In the genomic region with DNA sequence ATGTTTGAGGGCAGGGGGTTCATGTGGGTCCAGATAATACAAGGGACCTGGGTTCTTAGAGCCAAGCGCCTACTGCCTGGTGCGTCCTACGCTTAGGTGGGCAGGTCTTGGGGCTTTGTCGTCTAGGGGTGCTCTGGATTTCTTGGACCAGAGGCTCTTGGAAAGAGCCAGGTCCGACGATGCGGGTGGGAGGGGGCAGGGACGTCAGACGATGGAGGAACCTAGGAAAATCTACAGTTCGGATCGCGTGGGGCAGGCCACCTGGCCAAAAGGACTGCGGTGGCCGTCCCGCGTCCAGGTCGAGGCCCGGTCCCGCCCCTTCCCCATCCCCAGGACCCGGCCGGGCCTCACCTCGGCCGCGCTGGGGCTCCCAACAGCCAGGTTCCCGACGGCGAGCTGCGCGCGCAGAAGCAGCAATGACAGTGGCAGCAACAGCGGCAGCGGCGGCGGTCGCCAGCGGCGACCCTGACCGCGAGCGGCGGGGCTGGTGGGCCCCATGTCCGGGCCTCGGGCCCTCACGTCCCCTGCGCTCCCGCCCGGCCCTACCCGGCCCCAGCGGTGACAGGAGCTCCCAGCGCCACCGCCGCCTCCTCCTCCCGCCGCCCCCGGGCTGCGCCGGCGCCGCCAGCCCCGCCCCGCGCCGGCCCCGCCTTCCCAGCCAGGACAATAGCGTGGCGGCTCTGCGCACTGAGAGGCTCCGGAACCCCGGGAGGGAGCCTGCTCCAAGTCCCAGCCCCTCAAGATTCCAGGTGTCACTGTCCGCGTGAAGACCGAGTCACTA, we compare ENCODE assay signal across 8 mouse cellular contexts. TPM values are rescaled to one million over a fixed set of nuclear protein-coding genes. Genes with fewer than 3 reads are reported as not detected.
DNase-seq lines count a peak whose midpoint lies in the region; ATAC-seq and TF ChIP-seq lines count a peak whose summit lies in the region.

Gene Aplp1 (minus strand): TSS at position 565 of the 781 bp plus-strand sequence.

- H3K27ac ChIP-seq in thymus, adult 2 months (ENCODE audit: control insufficient read depth, insufficient read depth, low read length) = no peak within 1 kb of the TSS
- peak within 1 kb of the TSS; percentile 10; the same call in 1 of the 2 replicates for H3K27ac ChIP-seq in heart, embryonic 11.5 days (ENCODE audit: low read depth, low read length)
- no peak within 1 kb of the TSS for H3K27ac ChIP-seq in kidney, embryonic 14.5 days (ENCODE audit: low read depth, low read length)
- H3K27ac ChIP-seq in limb, embryonic 15.5 days = no peak within 1 kb of the TSS
- H3K27ac ChIP-seq in midbrain, embryonic 15.5 days = peak within 1 kb of the TSS; percentile 97

- H3K4me3 ChIP-seq in thymus, adult 2 months (ENCODE audit: control insufficient read depth, insufficient read depth, low read length) = peak within 1 kb of the TSS; percentile 46
- H3K4me3 ChIP-seq in heart, embryonic 11.5 days (ENCODE audit: low read depth, low read length) = peak within 1 kb of the TSS; percentile 63
- H3K4me3 ChIP-seq in kidney, embryonic 14.5 days (ENCODE audit: low read length) = peak within 1 kb of the TSS; percentile 66
- peak within 1 kb of the TSS; percentile 64 for H3K4me3 ChIP-seq in limb, embryonic 15.5 days
- H3K4me3 ChIP-seq in midbrain, embryonic 15.5 days = peak within 1 kb of the TSS; percentile 80

- no peak for TF ChIP-seq CTCF in thymus, adult 2 months (IDR thresholded peaks at IDR 0.05; ENCODE audit: borderline replicate concordance, control insufficient read depth, extremely low read depth, insufficient read depth, low read length, poor library complexity)

- peaks cover 15% of the 10 kb centered on the region; the same call in 1 of the 2 replicates for H3K4me1 ChIP-seq in thymus, adult 2 months (replicated peaks; ENCODE audit: control insufficient read depth, insufficient read depth, low read length)
- H3K4me1 ChIP-seq in heart, embryonic 11.5 days (ENCODE audit: control insufficient read depth, insufficient read depth, low read length) = peaks cover 6% of the 10 kb centered on the region
- H3K4me1 ChIP-seq in kidney, embryonic 14.5 days (ENCODE audit: control insufficient read depth, insufficient read depth, low read length) = peaks cover 10% of the 10 kb centered on the region; the same call in 1 of the 2 replicates
- H3K4me1 ChIP-seq in limb, embryonic 15.5 days = peaks cover 18% of the 10 kb centered on the region
- peaks cover 36% of the 10 kb centered on the region for H3K4me1 ChIP-seq in midbrain, embryonic 15.5 days

- TF ChIP-seq POLR2A in thymus, adult 2 months (IDR thresholded peaks at IDR 0.05; ENCODE audit: control insufficient read depth, extremely low read depth, insufficient read depth, low read length, poor library complexity) = no peak

- H3K4me2 ChIP-seq in heart, embryonic 11.5 days = peak within 1 kb of the TSS; percentile 84
- H3K4me2 ChIP-seq in kidney, embryonic 14.5 days (replicated peaks; ENCODE audit: low read depth, low read length) = peak within 1 kb of the TSS; percentile 94
- H3K4me2 ChIP-seq in limb, embryonic 15.5 days = peak within 1 kb of the TSS; percentile 92
- peak within 1 kb of the TSS; percentile 72 for H3K4me2 ChIP-seq in midbrain, embryonic 15.5 days

- peaks cover 9% of the 10 kb centered on the region; the same call in 1 of the 2 replicates for H3K27me3 ChIP-seq in thymus, adult 2 months (ENCODE audit: control insufficient read depth, insufficient read depth, low read length)
- peaks cover 50% of the 10 kb centered on the region for H3K27me3 ChIP-seq in heart, embryonic 11.5 days (ENCODE audit: control insufficient read depth, insufficient read depth, low read length)
- H3K27me3 ChIP-seq in kidney, embryonic 14.5 days (ENCODE audit: control insufficient read depth, insufficient read depth, low read length) = peaks cover 10% of the 10 kb centered on the region; the same call in 1 of the 2 replicates
- H3K27me3 ChIP-seq in limb, embryonic 15.5 days = peaks cover 20% of the 10 kb centered on the region
- no peaks in the 10 kb centered on the region for H3K27me3 ChIP-seq in midbrain, embryonic 15.5 days (replicated peaks)

- WGBS in thymus, adult 2 months = 3% methylated on average over 70 of the region's 72 CpGs
- WGBS in heart, embryonic 11.5 days (ENCODE audit: insufficient replicate concordance) = under 1% methylated on average over 54 of the region's 72 CpGs
- WGBS in kidney, embryonic 14.5 days = under 1% methylated on average over 64 of the region's 72 CpGs
- WGBS in limb, embryonic 15.5 days = under 1% methylated on average over 63 of the region's 72 CpGs
- WGBS in midbrain, embryonic 15.5 days = under 1% methylated on average over 58 of the region's 72 CpGs

- peak; percentile 50 for DNase-seq in thymus, adult 2 months
- no peak for DNase-seq in thymus, adult 18-20 months
- DNase-seq in thymus, postnatal 25 days = peak; percentile 51

- peak within 1 kb of the TSS; percentile 70 for H3K9ac ChIP-seq in heart, embryonic 11.5 days (ENCODE audit: low read depth, low read length)
- H3K9ac ChIP-seq in kidney, embryonic 14.5 days (ENCODE audit: low read depth, low read length) = peak within 1 kb of the TSS; percentile 64
- H3K9ac ChIP-seq in limb, embryonic 15.5 days = peak within 1 kb of the TSS; percentile 63
- peak within 1 kb of the TSS; percentile 90 for H3K9ac ChIP-seq in midbrain, embryonic 15.5 days

- H3K9me3 ChIP-seq in heart, embryonic 11.5 days (replicated peaks; ENCODE audit: control insufficient read depth, low read length) = no peaks in the 10 kb centered on the region
- H3K9me3 ChIP-seq in kidney, embryonic 14.5 days (ENCODE audit: control insufficient read depth, low read length) = 0 out of 2 replicates have a peak, but pooled peaks cover 4% of the 10 kb centered on the region
- no peaks in the 10 kb centered on the region for H3K9me3 ChIP-seq in limb, embryonic 15.5 days
- H3K9me3 ChIP-seq in midbrain, embryonic 15.5 days = no peaks in the 10 kb centered on the region

- ATAC-seq in common myeloid progenitor, adult 5-6 weeks (replicated peaks; ENCODE audit: low read depth, poor library complexity, severe bottlenecking) = 0 out of 2 replicates have a peak, but pooled peaks have one; percentile 40
- ATAC-seq in heart, embryonic 11.5 days (replicated peaks; ENCODE audit: insufficient number of reproducible peaks, low FRiP score, low TSS enrichment) = 0 out of 2 replicates have a peak, but pooled peaks have one; percentile 43
- peak; percentile 83 for ATAC-seq in kidney, embryonic 14.5 days (ENCODE audit: low FRiP score, low TSS enrichment)
- ATAC-seq in limb, embryonic 15.5 days (ENCODE audit: insufficient number of reproducible peaks, low FRiP score, low TSS enrichment, low read depth) = peak; percentile 68; the same call in 1 of the 2 replicates
- peak; percentile 87 for ATAC-seq in midbrain, embryonic 15.5 days (replicated peaks)

- H3K36me3 ChIP-seq in thymus, adult 2 months (ENCODE audit: control insufficient read depth, insufficient read depth, low read length) = no peaks in the 10 kb centered on the region
- H3K36me3 ChIP-seq in heart, embryonic 11.5 days (ENCODE audit: control insufficient read depth, insufficient read depth, low read length) = no peaks in the 10 kb centered on the region
- H3K36me3 ChIP-seq in kidney, embryonic 14.5 days (ENCODE audit: control insufficient read depth, insufficient read depth, low read length) = no peaks in the 10 kb centered on the region
- H3K36me3 ChIP-seq in limb, embryonic 15.5 days = peaks cover 6% of the 10 kb centered on the region; the same call in 1 of the 2 replicates
- peaks cover 20% of the 10 kb centered on the region for H3K36me3 ChIP-seq in midbrain, embryonic 15.5 days (replicated peaks)

RNA-seq across cellular contexts. Expression of gene Aplp1, which starts in this region (rescaled TPM):
- 5.9 and 6.0 TPM in 2 replicates for polyA plus RNA-seq in thymus, adult 2 months (2012; rRNA removed)
- not detected in 2 replicates for total RNA-seq in common myeloid progenitor, adult 5-6 weeks (2017)
- polyA plus RNA-seq in heart, embryonic 11.5 days (2014; fragmentation: Nextera tagmentation; extraction: Ambion mirVana) = 34.9 and 37.8 TPM in 2 replicates
- 16.7 and 19.0 TPM in 2 replicates for polyA plus RNA-seq in kidney, embryonic 14.5 days (2014; fragmentation: Nextera tagmentation; extraction: Ambion mirVana)
- polyA plus RNA-seq in limb, embryonic 15.5 days (2015; fragmentation: Nextera tagmentation; extraction: Ambion mirVana) = 28.6 and 32.7 TPM in 2 replicates
- polyA plus RNA-seq in midbrain, embryonic 15.5 days (2015; fragmentation: Nextera tagmentation; extraction: Ambion mirVana) = 790 and 817 TPM in 2 replicates

Comparison
In these comparisons a context has a peak if more than half of its experiments do, and no peak if none do; other contexts are left out.
1. RNA of gene Aplp1 (polyA plus RNA-seq): 790 to 817 TPM in midbrain, embryonic 15.5 days; 34.9 to 37.8 TPM in heart, embryonic 11.5 days, 28.6 to 32.7 TPM in limb, embryonic 15.5 days, 16.7 to 19.0 TPM in kidney, embryonic 14.5 days and 5.9 to 6.0 TPM in thymus, adult 2 months; every median in the first group is over 10 times any median in the second.
2. DNase-seq: peak in thymus, adult 2 months (single experiment) and thymus, postnatal 25 days (single experiment); none in thymus, adult 18-20 months (0 of 2).
3. Peak in ATAC-seq in common myeloid progenitor, adult 5-6 weeks; RNA of the gene not detected or under 1 TPM.
4. H3K27ac ChIP-seq: peak in heart, embryonic 11.5 days (single experiment) and midbrain, embryonic 15.5 days (single experiment); none in thymus, adult 2 months (single experiment), kidney, embryonic 14.5 days (single experiment) and limb, embryonic 15.5 days (single experiment).
5. Peak in every context shown above with its lines, with median percentiles within 50 percentile points of each other: H3K4me3 ChIP-seq, ATAC-seq, H3K4me2 ChIP-seq and H3K9ac ChIP-seq.